Mouse (Mus musculus) spleen, embryonic (tissue): Measurements from ENCODE around the gene Akr1c21.
"Not testable (repeated sequence)": the region's sequence is repeated elsewhere in the genome, so short reads cannot be mapped to it uniquely, and the experiment has no call there.

Source experiments
- CTCF ChIA-PET: fragments of 350-600 bp; sonication (Branson Sonifier 250); formaldehyde crosslinking; loops from one replicate; lab custom pipeline; 2022; lab: Charles Lee

Gene Akr1c21

DNA sequence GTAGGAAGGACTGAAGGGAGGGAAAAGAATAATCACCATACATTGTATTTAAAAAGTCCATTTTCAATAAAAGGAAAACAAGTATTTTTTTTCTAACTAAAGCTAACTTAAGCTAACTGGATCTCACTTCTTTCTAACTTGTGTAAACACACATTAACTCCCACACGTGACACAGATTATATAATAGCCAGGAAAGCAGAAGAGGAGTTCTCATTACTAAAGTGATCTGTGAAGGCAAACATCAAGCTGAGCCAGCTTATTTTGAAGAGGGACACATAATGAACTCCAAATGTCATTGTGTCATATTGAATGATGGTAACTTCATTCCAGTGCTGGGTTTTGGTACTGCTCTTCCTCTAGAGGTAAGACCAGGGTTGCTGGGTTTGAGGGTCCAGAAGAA is at the start of gene Akr1c21:
Akr1c21 (plus strand) TSS at position 205 of the 400 bp plus-strand sequence.
- CTCF ChIA-PET: no interaction called here

GRCm38 (mm10) chr13:4559143-4559542 is 14.7 kb upstream of the Akr1c21 start:
- CTCF ChIA-PET: no interaction called here

DNA sequence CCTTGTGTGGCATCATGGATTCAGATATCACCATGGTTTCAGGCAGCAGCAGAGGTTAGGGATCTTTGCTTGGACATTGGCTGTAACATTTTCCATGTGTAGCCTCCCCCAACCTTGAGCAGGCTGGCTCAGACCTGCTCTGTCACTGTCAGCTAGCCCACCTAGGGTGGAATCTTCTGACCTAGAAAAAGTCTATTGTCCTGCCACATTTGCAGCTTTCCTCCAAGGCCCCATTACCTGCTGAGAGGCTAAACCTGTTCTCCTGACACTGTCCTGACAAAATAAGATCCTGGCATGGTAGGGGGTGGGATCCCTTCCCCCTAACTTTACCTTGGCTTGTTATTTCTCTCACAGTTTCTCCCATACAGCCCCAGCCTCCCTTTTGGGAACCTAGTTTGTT is 13.4 kb upstream of the Akr1c21 start:
- CTCF ChIA-PET: no interaction called here

DNA sequence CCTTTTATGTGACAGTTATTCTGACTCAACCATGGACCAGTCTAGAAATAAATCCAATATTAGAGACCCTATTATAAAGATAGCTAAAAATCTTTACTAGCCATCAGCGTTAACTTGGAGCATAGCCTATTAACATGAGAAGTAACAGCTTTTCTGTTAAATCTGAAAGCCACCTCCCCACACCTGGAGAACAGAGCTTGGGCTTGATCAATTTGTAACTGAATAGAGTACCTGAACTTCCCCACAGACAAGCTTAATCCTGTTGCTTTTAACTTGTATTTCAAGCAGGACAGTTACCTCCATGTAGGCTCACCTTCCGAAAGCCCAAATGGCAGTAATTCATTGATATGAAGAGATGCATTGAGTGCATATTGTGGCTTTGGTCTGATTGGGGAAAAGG is 7.9 kb upstream of the Akr1c21 start:
- CTCF ChIA-PET: no interaction called here

DNA sequence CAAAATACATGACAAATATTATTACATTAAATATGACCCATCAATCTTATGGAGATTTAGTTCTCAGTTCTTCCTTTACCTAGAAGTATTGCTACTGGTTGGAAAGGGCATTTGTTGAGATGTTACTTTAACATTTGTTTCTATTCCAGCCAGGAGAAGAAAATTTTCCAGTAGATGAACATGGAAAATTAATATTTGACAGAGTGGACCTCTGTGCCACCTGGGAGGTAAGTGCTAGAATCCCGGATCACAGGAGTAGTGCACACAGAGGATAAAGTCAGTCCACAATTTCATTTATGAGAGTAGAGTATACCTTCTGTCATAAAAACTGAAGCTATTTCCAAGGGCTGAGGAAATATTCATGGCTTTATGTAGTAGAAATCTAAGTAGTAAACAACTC is 3.0 kb downstream of the Akr1c21 start:
- CTCF ChIA-PET: no interaction called here

DNA sequence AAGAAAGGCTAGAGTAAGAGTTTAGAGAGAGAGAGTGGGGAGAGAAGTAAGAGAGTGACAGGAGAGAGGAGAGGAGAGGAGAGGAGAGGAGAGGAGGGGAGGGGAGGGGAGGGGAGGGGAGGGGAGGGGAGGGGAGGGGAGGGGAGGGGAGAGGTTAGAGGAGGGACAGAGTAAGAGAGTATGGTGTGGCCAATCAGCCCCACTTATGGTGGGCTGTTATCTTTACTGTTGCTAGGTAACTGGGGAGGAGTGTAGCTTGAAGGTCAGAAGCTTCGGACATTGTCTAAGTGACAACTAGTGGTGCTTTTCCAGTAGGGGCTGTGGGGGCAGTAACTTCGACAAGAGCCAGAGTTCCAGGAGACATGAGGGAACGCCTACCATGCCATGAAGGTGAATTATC is 29.6 kb downstream of the Akr1c21 start:
- CTCF ChIA-PET: not testable (repeated sequence)

DNA sequence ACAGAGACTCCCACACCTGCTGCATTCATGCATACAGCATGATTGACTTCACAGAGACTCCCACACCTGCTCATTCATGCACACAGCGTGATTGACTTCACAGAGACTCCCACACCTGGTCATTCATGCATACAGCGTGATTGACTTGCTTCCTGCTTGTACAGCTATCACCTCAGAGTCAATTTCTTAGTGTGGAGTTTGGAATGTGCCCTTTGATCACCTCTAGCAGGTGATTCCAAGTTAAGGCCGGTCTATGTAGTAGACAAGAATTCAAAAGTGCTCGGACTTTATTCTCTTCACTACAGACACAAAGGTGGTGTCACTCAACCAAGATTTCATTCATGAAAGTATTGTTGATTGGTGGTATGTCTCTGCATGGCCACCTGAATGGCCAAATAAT is 32.9 kb downstream of the Akr1c21 start:
- CTCF ChIA-PET: no interaction called here

DNA sequence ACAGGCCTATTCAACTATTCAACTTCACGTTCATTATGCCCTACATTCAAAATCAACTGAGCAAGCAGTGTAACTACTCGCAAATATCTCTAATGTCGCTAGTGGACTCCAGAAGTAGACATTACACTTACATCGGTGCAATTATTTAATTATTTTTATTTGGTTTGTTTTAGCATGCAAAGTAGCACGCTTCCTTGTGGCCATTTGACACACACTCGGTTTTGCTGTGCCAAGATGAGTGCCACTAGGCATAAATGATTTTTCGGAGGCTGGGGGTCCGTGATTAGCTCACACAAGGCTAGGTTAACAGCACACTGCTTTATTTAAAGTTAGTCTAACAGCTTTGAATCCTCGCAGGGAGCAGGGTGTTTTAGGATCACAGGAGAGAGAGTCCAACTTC is 34.7 kb downstream of the Akr1c21 start:
- CTCF ChIA-PET: no interaction called here

GRCm38 (mm10) chr13:4608961-4609409 is 35.1 kb downstream of the Akr1c21 start, which contains the start of gene Akr1e1:
TSS of gene Akr1e1 (minus strand) at chr13:4609174.
- CTCF ChIA-PET: no interaction called here

DNA sequence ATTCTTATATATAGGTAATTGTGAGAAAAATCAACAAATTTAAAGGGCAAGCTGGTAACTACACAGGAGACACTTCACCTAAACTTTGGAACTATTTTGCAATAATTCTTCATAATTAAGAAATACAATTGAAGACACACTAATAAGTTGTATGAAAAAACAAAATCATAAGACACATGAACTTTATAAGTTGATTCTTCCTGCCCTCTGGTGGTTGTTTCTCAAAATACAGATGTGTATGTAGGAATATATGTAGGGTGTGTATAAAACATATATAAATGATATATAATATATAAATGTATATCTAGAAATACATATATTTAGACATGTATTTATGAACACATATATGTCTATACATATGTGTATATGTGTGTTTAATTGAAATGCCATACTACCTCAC is 37.0 kb downstream of the Akr1c21 start:
- CTCF ChIA-PET: no interaction called here
